Mouse (Mus musculus): ENCODE data around the gene Ppp2r2d. TPM values are rescaled to one million over a fixed set of nuclear protein-coding genes. Genes with fewer than 3 reads are reported as not detected.
A peak's percentile ranks its signal among the peaks of the same experiment; 100 is the strongest.

Ppp2r2d gene
- polyA plus RNA-seq, 1 experiment from 2014 or later: 12.2 TPM

DNA sequence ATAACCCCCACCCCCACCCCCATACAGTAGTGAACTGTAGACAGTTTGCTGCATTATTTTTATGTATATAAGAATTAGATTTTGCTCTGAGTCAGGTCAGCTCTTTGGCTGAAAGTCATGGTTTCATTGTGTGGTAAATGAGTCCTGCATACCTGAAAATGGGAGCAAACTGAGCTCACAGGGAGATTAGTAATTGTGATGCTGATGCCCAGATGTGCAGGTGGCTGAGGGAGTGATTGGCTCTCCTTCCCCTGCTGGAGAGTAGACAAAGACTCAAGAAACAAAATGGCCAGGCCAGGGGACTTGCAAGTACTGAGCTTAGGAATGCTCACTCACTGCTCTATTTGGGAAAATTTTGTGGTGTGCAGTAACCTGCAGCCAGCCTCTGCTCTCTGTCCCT, 4.2 kb downstream of the Ppp2r2d start:
- no peaks in the 10 kb centered on the region for H3K27me3 ChIP-seq (ENCODE audit: control insufficient read depth, insufficient read depth, low read length)
- ATAC-seq (ENCODE audit: insufficient read depth, low FRiP score): no peak
- H3K4me3 ChIP-seq (replicated peaks; ENCODE audit: low read length): no peak overlapping the region
- no peaks in the 10 kb centered on the region for H3K9me3 ChIP-seq (replicated peaks; ENCODE audit: control insufficient read depth, low read length)
- no peak overlapping the region for H3K4me2 ChIP-seq (ENCODE audit: low read depth, low read length)
- 0 out of 2 replicates have a peak overlapping the region, but pooled peaks have one; percentile 31 for H3K9ac ChIP-seq (ENCODE audit: low read length)
- H3K27ac ChIP-seq (ENCODE audit: low read length): peak overlapping the region; percentile 42; the same call in 1 of the 2 replicates
- peaks cover 26% of the 10 kb centered on the region for H3K4me1 ChIP-seq (ENCODE audit: control insufficient read depth, insufficient read depth, low read length)
- no peaks in the 10 kb centered on the region for H3K36me3 ChIP-seq (ENCODE audit: control insufficient read depth, insufficient read depth, low read length)

DNA sequence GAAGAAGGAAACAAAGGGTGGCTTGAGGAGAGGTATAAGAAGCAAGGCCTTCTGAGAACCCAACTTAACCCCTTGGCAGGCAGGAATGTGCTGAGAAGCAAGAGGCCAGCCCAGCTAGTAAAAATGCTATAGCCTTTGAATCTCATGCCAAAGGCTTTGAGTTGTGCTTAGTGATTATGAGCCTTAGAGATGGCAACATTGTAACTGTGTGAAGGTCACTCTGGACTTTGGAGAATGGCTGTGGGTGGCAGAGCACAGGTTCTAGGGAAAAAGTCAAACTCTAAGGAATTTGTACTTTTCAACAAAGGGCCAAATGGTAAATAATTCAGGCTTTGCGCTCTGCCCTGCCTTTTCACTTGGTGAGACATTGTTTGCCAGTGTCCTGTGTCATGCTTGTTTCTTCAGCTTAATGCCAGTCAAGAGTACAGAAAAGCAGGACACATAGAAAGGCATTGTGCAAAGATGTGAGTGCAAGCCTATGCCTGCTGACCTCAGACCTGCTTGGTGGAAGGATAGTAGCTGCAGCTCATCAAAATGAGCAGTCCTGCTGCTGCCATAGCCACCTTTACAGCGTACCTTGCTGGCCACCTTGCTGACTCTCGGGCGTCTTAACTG, 7.6 kb downstream of the Ppp2r2d start:
- H3K9me3 ChIP-seq (replicated peaks; ENCODE audit: control insufficient read depth, low read length): no peaks in the 10 kb centered on the region
- no peak overlapping the region for H3K4me2 ChIP-seq (ENCODE audit: low read depth, low read length)
- no peak overlapping the region for H3K9ac ChIP-seq (ENCODE audit: low read length)
- H3K36me3 ChIP-seq (ENCODE audit: control insufficient read depth, insufficient read depth, low read length): no peaks in the 10 kb centered on the region; the same call in 1 of the 2 replicates
- 94% methylated on average over 4 of the region's 4 CpGs for WGBS
- no peaks in the 10 kb centered on the region for H3K27me3 ChIP-seq (ENCODE audit: control insufficient read depth, insufficient read depth, low read length)
- H3K4me1 ChIP-seq (ENCODE audit: control insufficient read depth, insufficient read depth, low read length): peaks cover 8% of the 10 kb centered on the region
- H3K4me3 ChIP-seq (replicated peaks; ENCODE audit: low read length): no peak overlapping the region
- no peak for ATAC-seq (ENCODE audit: insufficient read depth, low FRiP score)
- H3K27ac ChIP-seq (ENCODE audit: low read length): no peak overlapping the region

DNA sequence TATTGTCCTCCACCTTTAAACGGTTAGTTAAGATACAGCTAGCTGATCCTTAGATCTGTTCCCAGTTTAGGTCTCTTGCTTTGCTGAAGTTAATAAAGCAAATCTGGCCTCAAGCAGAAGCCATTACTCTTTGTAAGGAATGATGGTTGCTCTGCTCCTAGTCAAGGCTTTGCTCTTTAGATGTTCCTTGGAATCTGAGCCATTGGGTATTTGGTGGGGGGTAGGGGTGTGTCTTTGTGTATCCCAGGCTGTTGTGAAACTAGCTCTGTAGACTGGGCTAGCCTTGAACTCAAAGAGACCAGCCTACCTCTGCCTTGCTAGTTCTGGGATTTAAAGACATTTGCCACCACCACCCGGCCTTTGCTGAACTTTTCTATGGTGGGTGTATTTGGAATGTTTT, 8.3 kb downstream of the Ppp2r2d start:
- WGBS: 89% methylated on average over 2 of the region's 2 CpGs
- no peak for ATAC-seq (ENCODE audit: insufficient read depth, low FRiP score)

DNA sequence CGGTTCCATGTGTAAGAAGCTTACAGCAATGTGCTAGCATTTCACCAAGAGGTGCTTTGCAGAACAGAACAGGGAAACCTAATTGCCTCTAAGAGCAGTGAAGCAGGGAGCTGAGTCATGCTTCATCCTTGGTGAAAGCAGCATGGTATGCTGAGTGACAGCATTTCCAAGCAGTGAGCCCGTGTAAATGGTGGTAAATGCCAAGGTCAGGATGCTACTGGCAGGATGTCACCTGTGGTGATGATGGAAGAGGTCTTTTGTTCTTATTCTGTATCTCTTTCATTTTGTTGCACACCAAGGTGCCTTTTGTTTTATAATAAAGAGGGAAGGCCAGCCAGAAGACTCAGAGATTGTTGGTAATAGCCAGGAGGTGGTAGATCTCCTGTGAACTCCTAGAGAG, 10.8 kb downstream of the Ppp2r2d start:
- H3K4me2 ChIP-seq (ENCODE audit: low read depth, low read length): no peak overlapping the region
- no peaks in the 10 kb centered on the region for H3K27me3 ChIP-seq (ENCODE audit: control insufficient read depth, insufficient read depth, low read length)
- no peak for ATAC-seq (ENCODE audit: insufficient read depth, low FRiP score)
- WGBS: 58% methylated on average over 2 of the region's 2 CpGs
- no peak overlapping the region for H3K4me3 ChIP-seq (replicated peaks; ENCODE audit: low read length)
- H3K27ac ChIP-seq (ENCODE audit: low read length): no peak overlapping the region
- no peaks in the 10 kb centered on the region for H3K9me3 ChIP-seq (replicated peaks; ENCODE audit: control insufficient read depth, low read length)
- H3K36me3 ChIP-seq (ENCODE audit: control insufficient read depth, insufficient read depth, low read length): no peaks in the 10 kb centered on the region; the same call in 1 of the 2 replicates
- no peaks in the 10 kb centered on the region for H3K4me1 ChIP-seq (ENCODE audit: control insufficient read depth, insufficient read depth, low read length)
- no peak overlapping the region for H3K9ac ChIP-seq (ENCODE audit: low read length)

More for the DNA sequence above, 8.3 kb downstream of the Ppp2r2d start:
- Histone ChIP-seq H3K36me3 (ENCODE audit: control insufficient read depth, insufficient read depth, low read length) (no peaks in the 10 kb centered on the region; the same call in 1 of the 2 replicates), H3K27ac (ENCODE audit: low read length) (no peak overlapping the region), H3K4me1 (ENCODE audit: control insufficient read depth, insufficient read depth, low read length) (peaks cover 7% of the 10 kb centered on the region; the same call in 1 of the 2 replicates), H3K4me2 (ENCODE audit: low read depth, low read length) (no peak overlapping the region), H3K9me3 (replicated peaks; ENCODE audit: control insufficient read depth, low read length) (no peaks in the 10 kb centered on the region), H3K9ac (ENCODE audit: low read length) (no peak overlapping the region), H3K27me3 (ENCODE audit: control insufficient read depth, insufficient read depth, low read length) (no peaks in the 10 kb centered on the region), H3K4me3 (replicated peaks; ENCODE audit: low read length) (no peak overlapping the region)

DNA sequence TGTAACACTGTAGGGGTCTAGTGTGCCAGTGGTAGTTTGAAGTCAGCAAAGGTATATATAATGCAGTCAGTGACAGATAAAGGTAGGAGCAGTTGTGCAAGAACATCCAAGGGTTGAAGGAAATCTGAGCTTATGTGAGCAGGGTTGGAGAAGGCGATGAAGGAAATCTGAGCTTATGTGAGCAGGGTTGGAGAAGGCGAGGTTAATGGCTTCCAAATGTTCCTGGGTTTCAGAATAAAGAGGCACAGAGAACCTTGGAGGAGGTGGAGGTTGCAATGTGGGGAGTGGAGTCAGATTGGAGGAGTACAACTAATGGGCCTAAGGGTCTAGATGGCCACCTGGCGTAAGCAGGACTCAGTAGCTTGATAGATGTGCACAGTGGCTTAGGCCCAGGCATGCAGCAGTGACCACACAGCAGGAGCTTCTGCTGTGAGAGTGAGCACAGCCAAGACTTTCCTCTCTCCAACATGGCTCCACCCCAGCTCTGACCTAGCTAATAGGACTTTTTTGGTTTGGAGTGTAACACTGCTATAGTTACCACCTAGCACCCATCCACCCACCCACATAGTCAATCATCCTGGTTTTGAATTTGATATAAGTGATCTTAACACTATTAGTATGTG, 18.2 kb downstream of the Ppp2r2d start:
- Histone ChIP-seq H3K27ac (ENCODE audit: low read length) (no peak overlapping the region), H3K27me3 (ENCODE audit: control insufficient read depth, insufficient read depth, low read length) (no peaks in the 10 kb centered on the region), H3K36me3 (ENCODE audit: control insufficient read depth, insufficient read depth, low read length) (peaks cover 6% of the 10 kb centered on the region; the same call in 1 of the 2 replicates), H3K4me1 (ENCODE audit: control insufficient read depth, insufficient read depth, low read length) (no peaks in the 10 kb centered on the region), H3K4me3 (replicated peaks; ENCODE audit: low read length) (no peak overlapping the region), H3K9ac (ENCODE audit: low read length) (no peak overlapping the region), H3K4me2 (ENCODE audit: low read depth, low read length) (no peak overlapping the region), H3K9me3 (replicated peaks; ENCODE audit: control insufficient read depth, low read length) (no peaks in the 10 kb centered on the region)
- WGBS: 82% methylated on average over 3 of the region's 3 CpGs
- no peak for ATAC-seq (ENCODE audit: insufficient read depth, low FRiP score)

DNA sequence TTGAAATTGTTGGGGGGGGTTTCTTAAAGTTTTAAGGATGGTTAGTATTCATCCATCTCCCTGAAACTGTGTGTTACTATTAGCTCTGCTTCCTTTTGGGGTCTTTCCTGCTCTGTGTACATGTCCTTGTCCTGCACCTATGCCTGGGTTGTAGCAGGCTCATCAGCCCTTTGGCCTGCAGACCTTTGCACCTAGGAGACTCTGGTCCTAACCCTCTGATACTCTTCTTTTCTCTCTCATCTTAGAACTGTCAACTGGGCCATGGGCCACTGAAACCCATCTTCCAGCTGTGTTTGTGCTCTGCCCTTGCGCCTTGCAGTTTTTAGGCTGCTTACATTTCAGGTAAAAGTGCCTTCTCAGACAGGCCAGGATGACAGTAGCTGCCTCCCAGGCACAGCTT, 18.9 kb downstream of the Ppp2r2d start:
- Histone ChIP-seq H3K27ac (ENCODE audit: low read length) (no peak overlapping the region), H3K4me1 (ENCODE audit: control insufficient read depth, insufficient read depth, low read length) (no peaks in the 10 kb centered on the region), H3K36me3 (ENCODE audit: control insufficient read depth, insufficient read depth, low read length) (peaks cover 6% of the 10 kb centered on the region; the same call in 1 of the 2 replicates), H3K9ac (ENCODE audit: low read length) (no peak overlapping the region), H3K9me3 (replicated peaks; ENCODE audit: control insufficient read depth, low read length) (no peaks in the 10 kb centered on the region), H3K4me3 (replicated peaks; ENCODE audit: low read length) (no peak overlapping the region), H3K27me3 (ENCODE audit: control insufficient read depth, insufficient read depth, low read length) (no peaks in the 10 kb centered on the region), H3K4me2 (ENCODE audit: low read depth, low read length) (no peak overlapping the region)
- no peak for ATAC-seq (ENCODE audit: insufficient read depth, low FRiP score)
- WGBS: 90% methylated on average over 1 of the region's 1 CpGs

DNA sequence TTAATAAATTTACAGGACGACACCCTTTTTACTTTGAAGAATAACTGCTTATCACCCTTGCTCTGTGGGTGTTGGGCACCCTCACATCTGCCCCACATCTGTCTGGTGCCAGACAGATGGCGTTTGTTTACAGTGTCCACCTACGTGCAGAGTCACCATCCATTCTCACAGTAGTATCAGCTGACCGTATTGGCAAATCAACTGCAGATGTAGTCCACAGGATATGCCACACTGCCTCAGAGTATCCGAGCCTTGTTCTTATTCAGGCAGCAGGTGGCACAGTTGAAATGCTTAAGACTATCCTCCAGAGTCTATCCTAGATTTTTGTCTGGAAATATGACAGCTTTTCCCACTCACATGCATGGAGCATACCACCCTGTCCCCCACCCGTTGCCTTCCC, 21.4 kb downstream of the Ppp2r2d start:
- no peak; the same call in 1 of the 2 replicates for ATAC-seq (ENCODE audit: insufficient read depth, low FRiP score)
- no peak overlapping the region for H3K4me3 ChIP-seq (replicated peaks; ENCODE audit: low read length)
- no peak overlapping the region for H3K4me2 ChIP-seq (ENCODE audit: low read depth, low read length)
- H3K4me1 ChIP-seq (ENCODE audit: control insufficient read depth, insufficient read depth, low read length): no peaks in the 10 kb centered on the region
- peaks cover 6% of the 10 kb centered on the region; the same call in 1 of the 2 replicates for H3K36me3 ChIP-seq (ENCODE audit: control insufficient read depth, insufficient read depth, low read length)
- H3K27me3 ChIP-seq (ENCODE audit: control insufficient read depth, insufficient read depth, low read length): no peaks in the 10 kb centered on the region
- H3K9me3 ChIP-seq (replicated peaks; ENCODE audit: control insufficient read depth, low read length): no peaks in the 10 kb centered on the region
- H3K27ac ChIP-seq (ENCODE audit: low read length): no peak overlapping the region
- 66% methylated on average over 6 of the region's 6 CpGs for WGBS
- H3K9ac ChIP-seq (ENCODE audit: low read length): no peak overlapping the region

DNA sequence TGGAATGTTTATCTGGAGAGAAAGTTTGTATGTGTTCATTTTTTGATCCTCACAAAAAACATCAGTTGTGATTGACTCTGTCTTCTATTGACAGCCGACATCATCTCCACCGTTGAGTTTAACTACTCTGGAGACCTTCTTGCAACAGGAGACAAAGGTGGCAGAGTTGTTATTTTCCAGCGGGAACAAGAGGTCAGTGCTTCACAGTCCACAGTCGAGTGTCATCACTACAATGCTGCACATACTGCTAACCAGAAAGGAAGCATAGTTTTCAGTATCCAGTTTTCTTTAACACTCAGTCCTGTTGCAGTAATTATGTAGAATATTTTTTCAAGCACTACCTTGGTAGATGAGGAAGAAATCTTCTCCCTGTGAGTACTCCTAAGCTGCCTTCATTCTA, 22.4 kb downstream of the Ppp2r2d start:
- no peak overlapping the region for H3K9ac ChIP-seq (ENCODE audit: low read length)
- H3K4me2 ChIP-seq (ENCODE audit: low read depth, low read length): no peak overlapping the region
- no peaks in the 10 kb centered on the region for H3K27me3 ChIP-seq (ENCODE audit: control insufficient read depth, insufficient read depth, low read length)
- 86% methylated on average over 4 of the region's 4 CpGs for WGBS
- ATAC-seq (ENCODE audit: insufficient read depth, low FRiP score): no peak
- no peaks in the 10 kb centered on the region for H3K4me1 ChIP-seq (ENCODE audit: control insufficient read depth, insufficient read depth, low read length)
- no peak overlapping the region for H3K4me3 ChIP-seq (replicated peaks; ENCODE audit: low read length)
- H3K27ac ChIP-seq (ENCODE audit: low read length): no peak overlapping the region
- H3K9me3 ChIP-seq (replicated peaks; ENCODE audit: control insufficient read depth, low read length): no peaks in the 10 kb centered on the region
- H3K36me3 ChIP-seq (ENCODE audit: control insufficient read depth, insufficient read depth, low read length): peaks cover 6% of the 10 kb centered on the region; the same call in 1 of the 2 replicates

DNA sequence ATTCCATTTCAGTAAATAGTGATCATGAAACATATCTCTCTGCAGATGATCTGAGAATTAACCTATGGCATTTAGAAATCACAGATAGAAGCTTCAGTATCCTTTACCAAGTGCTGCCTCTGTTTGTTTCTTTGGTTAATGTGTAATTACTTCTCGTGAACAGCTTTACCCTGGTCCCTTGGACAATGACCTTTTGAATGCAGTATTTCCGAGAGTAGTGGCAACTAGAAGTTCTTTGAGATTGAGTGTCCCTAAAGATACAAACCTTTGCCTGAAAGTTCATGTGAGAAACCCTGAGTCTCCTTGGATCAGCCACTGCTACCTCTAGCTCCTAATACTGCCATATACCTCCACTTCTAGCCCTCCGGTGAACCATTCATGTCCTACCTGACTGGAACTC, 27.1 kb downstream of the Ppp2r2d start:
- Histone ChIP-seq H3K4me2 (ENCODE audit: low read depth, low read length) (no peak overlapping the region), H3K36me3 (ENCODE audit: control insufficient read depth, insufficient read depth, low read length) (peaks cover 14% of the 10 kb centered on the region), H3K27ac (ENCODE audit: low read length) (no peak overlapping the region), H3K4me1 (ENCODE audit: control insufficient read depth, insufficient read depth, low read length) (no peaks in the 10 kb centered on the region), H3K4me3 (replicated peaks; ENCODE audit: low read length) (no peak overlapping the region), H3K9me3 (replicated peaks; ENCODE audit: control insufficient read depth, low read length) (no peaks in the 10 kb centered on the region), H3K9ac (ENCODE audit: low read length) (no peak overlapping the region), H3K27me3 (ENCODE audit: control insufficient read depth, insufficient read depth, low read length) (no peaks in the 10 kb centered on the region)
- 70% methylated on average over 3 of the region's 3 CpGs for WGBS
- ATAC-seq (ENCODE audit: insufficient read depth, low FRiP score): no peak

Measured in stomach, embryonic 16.5 days (tissue).